Mouse (Mus musculus) heart, embryonic 15.5 days (tissue): ENCODE measurements around the gene Strip2. TPM values are rescaled to one million over a fixed set of nuclear protein-coding genes. Genes with fewer than 3 reads are reported as not detected.

Experiments
- ATAC-seq: fragments of 200-750 bp; cut with Nextera tagmentation; replicated peaks from 2 replicates; pipeline ENCODE4 v1.8.0; 2017; ENCODE audit warnings: low read depth, moderate TSS enrichment; ENCODE audit not compliant: insufficient number of reproducible peaks, insufficient read depth, low FRiP score
- H3K27ac ChIP-seq: fragments of 300-500 bp; sonication (generic); 2 replicates; pipeline ENCODE4 v1.5.1; 2015; ENCODE audit warnings: mild to moderate bottlenecking, inconsistent platforms
- H3K27me3 ChIP-seq: fragments of 300-500 bp; sonication (generic); 2 replicates; pipeline ENCODE4 v1.6.1; 2015; ENCODE audit warnings: inconsistent platforms
- H3K36me3 ChIP-seq: fragments of 300-500 bp; sonication (generic); 2 replicates; pipeline ENCODE4 v1.6.1; 2015; ENCODE audit warnings: mild to moderate bottlenecking, inconsistent platforms
- H3K4me1 ChIP-seq: fragments of 300-500 bp; sonication (generic); replicated peaks from 2 replicates; pipeline ENCODE4 v1.6.1; 2015; ENCODE audit warnings: inconsistent platforms
- H3K4me2 ChIP-seq: fragments of 300-500 bp; sonication (generic); 2 replicates; pipeline ENCODE4 v1.6.1; 2015; ENCODE audit warnings: inconsistent platforms, mild to moderate bottlenecking, moderate library complexity
- H3K4me3 ChIP-seq: fragments of 300-500 bp; sonication (generic); 2 replicates; pipeline ENCODE4 v1.5.1; 2015; ENCODE audit warnings: mild to moderate bottlenecking, inconsistent platforms
- H3K9ac ChIP-seq: fragments of 300-500 bp; sonication (generic); 2 replicates; pipeline ENCODE4 v1.6.1; 2015; ENCODE audit warnings: mild to moderate bottlenecking, inconsistent platforms
- H3K9me3 ChIP-seq: fragments of 300-500 bp; sonication (generic); replicated peaks from 2 replicates; pipeline ENCODE4 v1.6.1; 2016; ENCODE audit warnings: inconsistent platforms
- WGBS: fragments of 180-500 bp; shearing (Covaris S2); methylation state at CpG from one replicate; pipeline ENCODE4 v1.1.7; 2015; ENCODE audit warnings: mixed read lengths; 5-methylcytosine and 5-hydroxymethylcytosine counted together
- polyA plus RNA-seq: library from polyadenylated mRNA; unstranded; fragments of >200 nt; fragmentation: Nextera tagmentation; extraction: Ambion mirVana; gene quantifications from 2 replicates; pipeline ENCODE4 v1.2.1, GENCODE M21; 2015

Gene Strip2
- polyA plus RNA-seq, 1 experiment from 2014 or later, result 63.1 TPM

- Histone ChIP-seq H3K4me2 (no peak overlapping the region), H3K4me1 (peaks cover 6% of the 10 kb centered on the region), H3K36me3 (no peaks in the 10 kb centered on the region), H3K27me3 (no peaks in the 10 kb centered on the region), H3K9me3 (0 out of 2 replicates have a peak, but pooled peaks cover 4% of the 10 kb centered on the region), H3K27ac (0 out of 2 replicates have a peak overlapping the region, but pooled peaks have one; percentile 36), H3K9ac (no peak overlapping the region), H3K4me3 (no peak overlapping the region)
- WGBS, result 48% methylated on average over 7 of the region's 7 CpGs
- ATAC-seq, result no peak
Measured at GRCm38 (mm10) chr6:29967917-29968316, 51.1 kb downstream of the Strip2 start.

DNA sequence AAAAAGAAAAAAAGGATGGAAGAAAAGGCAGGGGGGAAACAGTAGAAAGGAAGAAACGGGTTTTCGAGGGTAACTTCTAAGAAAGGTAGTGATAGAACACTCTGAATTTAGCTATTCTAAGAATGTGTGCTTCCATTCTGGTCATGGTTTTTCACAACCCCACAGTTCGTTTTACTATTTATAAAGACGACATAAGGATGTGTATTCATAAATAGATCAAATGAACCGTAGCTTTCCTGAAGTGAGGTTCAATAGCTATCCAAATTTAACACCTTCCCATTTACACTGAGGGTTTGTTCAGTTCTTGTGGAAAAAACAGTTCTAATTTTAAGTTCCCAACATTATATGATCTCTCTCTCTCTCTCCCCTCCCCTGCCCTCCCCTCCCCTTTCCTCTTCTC, 56.5 kb downstream of the Strip2 start:
- H3K36me3 ChIP-seq, result no peaks in the 10 kb centered on the region
- H3K4me1 ChIP-seq, result peaks cover 4% of the 10 kb centered on the region; the same call in 1 of the 2 replicates
- no peak overlapping the region for H3K27ac ChIP-seq
- H3K4me2 ChIP-seq, result no peak overlapping the region
- no peak overlapping the region for H3K4me3 ChIP-seq
- no peaks in the 10 kb centered on the region for H3K27me3 ChIP-seq
- WGBS, result 55% methylated on average over 5 of the region's 5 CpGs
- H3K9me3 ChIP-seq, result 0 out of 2 replicates have a peak, but pooled peaks cover 4% of the 10 kb centered on the region
- no peak overlapping the region for H3K9ac ChIP-seq
- ATAC-seq, result no peak

- Histone ChIP-seq H3K36me3 (no peaks in the 10 kb centered on the region), H3K9ac (no peak overlapping the region), H3K27ac (no peak overlapping the region), H3K9me3 (no peaks in the 10 kb centered on the region), H3K4me3 (no peak overlapping the region), H3K4me1 (0 out of 2 replicates have a peak, but pooled peaks cover 3% of the 10 kb centered on the region), H3K4me2 (no peak overlapping the region), H3K27me3 (no peaks in the 10 kb centered on the region)
- 64% methylated on average over 8 of the region's 8 CpGs for WGBS
- ATAC-seq, result no peak
Measured at GRCm38 (mm10) chr6:29974836-29975235, 58.0 kb downstream of the Strip2 start.

DNA sequence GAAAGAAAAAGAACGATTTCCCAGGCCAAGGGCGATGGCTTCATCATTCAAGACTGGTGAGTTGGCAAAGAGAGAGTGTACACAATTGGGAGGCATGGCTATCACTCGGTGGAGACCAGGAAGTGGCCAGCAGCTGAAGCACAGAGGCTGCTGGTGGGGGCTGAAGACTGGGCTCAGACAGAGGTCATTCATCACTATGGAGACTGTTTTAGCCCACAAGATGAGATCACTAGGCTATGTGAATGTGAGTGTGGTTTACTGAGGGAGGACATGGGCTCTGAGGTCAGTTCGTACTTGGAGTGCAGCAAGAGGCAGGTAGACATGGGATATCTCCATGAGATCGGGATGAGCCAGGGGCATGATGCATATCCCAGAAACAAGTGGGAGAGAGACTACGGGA, 63.6 kb downstream of the Strip2 start:
- H3K4me3 ChIP-seq, result no peak overlapping the region
- no peak for ATAC-seq

DNA sequence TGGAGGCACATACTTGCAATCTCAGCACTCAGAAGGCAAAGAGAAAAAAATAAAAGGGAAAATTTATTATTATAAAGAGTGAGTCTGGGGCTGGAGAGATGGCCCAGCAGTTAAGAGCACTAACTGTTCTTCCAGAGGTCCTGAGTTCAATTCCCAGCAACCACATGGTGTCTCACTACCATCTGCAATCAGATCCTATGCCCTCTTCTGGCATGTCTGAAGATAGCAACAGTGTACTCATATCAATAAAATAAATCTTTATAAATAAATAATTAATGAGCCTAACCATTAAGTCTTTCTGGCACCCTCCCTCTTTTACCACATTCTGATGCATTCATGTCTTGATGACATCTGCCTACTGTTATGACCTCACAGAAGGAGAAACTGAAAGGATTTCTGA, 65.0 kb downstream of the Strip2 start:
- Histone ChIP-seq H3K9me3 (no peaks in the 10 kb centered on the region), H3K9ac (no peak overlapping the region), H3K4me2 (no peak overlapping the region), H3K4me3 (no peak overlapping the region), H3K27ac (no peak overlapping the region), H3K4me1 (peaks cover 8% of the 10 kb centered on the region), H3K36me3 (no peaks in the 10 kb centered on the region), H3K27me3 (no peaks in the 10 kb centered on the region)
- ATAC-seq, result no peak

More for the DNA sequence above, 63.6 kb downstream of the Strip2 start:
- peaks cover 3% of the 10 kb centered on the region for H3K4me1 ChIP-seq
- no peaks in the 10 kb centered on the region for H3K36me3 ChIP-seq
- no peak overlapping the region for H3K4me2 ChIP-seq
- no peak overlapping the region for H3K9ac ChIP-seq
- no peak overlapping the region for H3K27ac ChIP-seq
- 77% methylated on average over 6 of the region's 6 CpGs for WGBS
- no peaks in the 10 kb centered on the region for H3K27me3 ChIP-seq
- H3K9me3 ChIP-seq, result no peaks in the 10 kb centered on the region

DNA sequence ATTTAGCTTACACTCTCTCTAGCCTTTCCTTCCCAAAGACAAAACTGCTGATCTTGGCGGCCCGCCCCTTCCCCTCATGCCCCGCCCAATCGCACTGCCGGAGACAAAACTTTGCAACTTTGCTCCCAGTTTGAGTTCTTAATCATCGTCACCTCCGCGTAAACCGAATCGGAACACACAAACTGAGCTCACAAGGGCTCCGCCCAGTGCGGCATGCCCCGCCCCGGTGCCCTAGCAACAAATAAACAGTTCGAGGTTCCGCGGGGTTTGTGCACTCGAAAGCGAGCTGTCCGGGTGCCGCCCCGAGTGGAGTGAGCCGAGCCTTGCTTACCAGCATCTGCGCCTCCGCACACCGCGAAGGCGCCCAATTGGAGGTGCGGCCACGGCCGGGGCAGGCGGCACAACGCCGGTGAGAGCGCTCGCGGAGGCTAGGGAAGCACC, 68.3 kb downstream of the Strip2 start:
- Histone ChIP-seq H3K27me3 (no peaks in the 10 kb centered on the region), H3K9ac (peak overlapping the region; percentile 57), H3K36me3 (no peaks in the 10 kb centered on the region), H3K4me1 (peaks cover 8% of the 10 kb centered on the region), H3K4me3 (peak overlapping the region; percentile 70), H3K9me3 (no peaks in the 10 kb centered on the region), H3K4me2 (peak overlapping the region; percentile 96), H3K27ac (peak overlapping the region; percentile 56)
- WGBS, result under 1% methylated on average over 37 of the region's 37 CpGs
- ATAC-seq, result peak; percentile 86

GRCm38 (mm10) chr6:29985504-29985903, 68.7 kb downstream of the Strip2 start:
- H3K4me3 ChIP-seq, result peak overlapping the region; percentile 70
- 0 out of 2 replicates have a peak, but pooled peaks have one; percentile 27 for ATAC-seq
- H3K27ac ChIP-seq, result peak overlapping the region; percentile 56
- peak overlapping the region; percentile 96 for H3K4me2 ChIP-seq
- peak overlapping the region; percentile 57 for H3K9ac ChIP-seq
- H3K4me1 ChIP-seq, result peaks cover 8% of the 10 kb centered on the region
- H3K9me3 ChIP-seq, result no peaks in the 10 kb centered on the region
- under 1% methylated on average over 14 of the region's 14 CpGs for WGBS
- no peaks in the 10 kb centered on the region for H3K27me3 ChIP-seq
- H3K36me3 ChIP-seq, result no peaks in the 10 kb centered on the region

GRCm38 (mm10) chr6:29985986-29986385, 69.2 kb downstream of the Strip2 start:
- Histone ChIP-seq H3K4me3 (peak overlapping the region; percentile 70), H3K27me3 (no peaks in the 10 kb centered on the region), H3K4me1 (peaks cover 8% of the 10 kb centered on the region), H3K27ac (no peak overlapping the region), H3K9ac (no peak overlapping the region; the same call in 1 of the 2 replicates), H3K9me3 (no peaks in the 10 kb centered on the region), H3K36me3 (no peaks in the 10 kb centered on the region), H3K4me2 (peak overlapping the region; percentile 96)
- ATAC-seq, result no peak
- 47% methylated on average over 6 of the region's 6 CpGs for WGBS

DNA sequence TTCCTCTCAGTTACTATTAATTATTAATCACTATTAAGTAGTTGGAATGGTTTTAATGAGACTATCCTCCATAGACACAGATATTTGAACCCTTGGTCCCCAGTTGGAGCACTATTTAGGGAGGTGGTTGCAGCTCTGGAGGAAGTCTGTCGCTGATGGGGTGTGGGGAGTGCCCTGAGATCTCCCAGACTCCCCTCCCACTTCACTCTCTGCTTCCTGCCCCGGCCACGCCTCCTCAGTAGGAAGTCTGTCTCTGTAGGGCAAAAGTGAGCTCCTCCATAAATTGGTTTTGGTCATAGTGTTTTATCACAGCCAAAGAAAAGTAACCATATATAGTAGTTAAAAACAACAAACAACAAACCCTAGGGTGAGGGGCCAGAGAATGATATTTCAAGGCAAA, 70.4 kb downstream of the Strip2 start:
- Histone ChIP-seq H3K4me1 (peaks cover 8% of the 10 kb centered on the region), H3K4me3 (no peak overlapping the region), H3K4me2 (no peak overlapping the region), H3K27ac (no peak overlapping the region), H3K36me3 (no peaks in the 10 kb centered on the region), H3K9ac (no peak overlapping the region), H3K27me3 (no peaks in the 10 kb centered on the region), H3K9me3 (no peaks in the 10 kb centered on the region)
- 65% methylated on average over 3 of the region's 3 CpGs for WGBS
- ATAC-seq, result no peak

DNA sequence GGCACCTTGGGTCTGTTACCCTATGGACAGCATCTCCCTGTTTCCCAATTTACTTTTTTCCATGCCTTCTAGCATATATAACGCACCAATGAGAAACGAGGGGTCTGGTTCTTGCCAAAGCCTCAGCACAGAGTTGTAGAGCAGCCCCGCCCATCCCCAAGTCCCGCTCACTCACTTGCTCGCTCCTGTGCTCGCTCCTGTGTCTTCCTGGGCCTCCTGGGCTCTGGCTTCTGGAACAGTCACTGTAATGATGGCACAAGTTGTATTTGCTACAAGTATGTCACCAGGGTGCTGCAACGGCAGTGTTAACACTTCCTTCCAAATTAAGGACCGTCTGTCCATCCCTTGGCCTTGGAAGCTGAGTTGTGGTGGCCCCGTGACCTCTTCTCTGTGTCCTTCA, 81.3 kb downstream of the Strip2 start:
- Histone ChIP-seq H3K4me1 (no peaks in the 10 kb centered on the region), H3K27me3 (no peaks in the 10 kb centered on the region), H3K27ac (no peak overlapping the region), H3K4me2 (no peak overlapping the region), H3K9ac (no peak overlapping the region), H3K4me3 (no peak overlapping the region), H3K36me3 (no peaks in the 10 kb centered on the region), H3K9me3 (no peaks in the 10 kb centered on the region)
- WGBS, result 75% methylated on average over 9 of the region's 9 CpGs
- ATAC-seq, result no peak

DNA sequence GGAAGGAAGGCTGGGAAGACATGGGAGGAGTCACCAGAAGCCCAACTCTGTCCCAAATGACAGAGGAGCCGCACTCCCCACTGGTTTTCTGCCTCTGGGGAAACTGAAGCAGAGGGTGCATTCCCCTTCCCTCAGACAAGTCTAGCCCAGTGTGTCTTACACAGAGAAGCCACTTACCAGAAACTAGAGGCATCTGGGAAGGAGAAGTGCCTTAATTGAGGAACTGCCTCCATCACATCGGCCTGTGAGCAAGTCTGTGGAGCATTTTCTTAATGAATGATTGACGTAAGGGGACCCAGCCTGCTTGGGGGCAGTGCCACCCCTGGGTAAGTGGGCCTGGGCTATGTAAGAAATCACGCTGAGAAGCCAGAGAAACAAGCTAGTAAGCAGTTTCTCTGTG, 82.0 kb downstream of the Strip2 start:
- no peak overlapping the region for H3K4me2 ChIP-seq
- WGBS, result 59% methylated on average over 4 of the region's 4 CpGs
- no peak overlapping the region for H3K27ac ChIP-seq
- no peaks in the 10 kb centered on the region for H3K36me3 ChIP-seq
- no peaks in the 10 kb centered on the region for H3K4me1 ChIP-seq
- no peaks in the 10 kb centered on the region for H3K9me3 ChIP-seq
- no peak for ATAC-seq
- H3K9ac ChIP-seq, result no peak overlapping the region
- no peak overlapping the region for H3K4me3 ChIP-seq
- H3K27me3 ChIP-seq, result no peaks in the 10 kb centered on the region

GRCm38 (mm10) chr6:30002628-30003027, 85.8 kb downstream of the Strip2 start:
- 72% methylated on average over 9 of the region's 9 CpGs for WGBS
- no peaks in the 10 kb centered on the region for H3K4me1 ChIP-seq
- no peaks in the 10 kb centered on the region for H3K27me3 ChIP-seq
- no peaks in the 10 kb centered on the region for H3K9me3 ChIP-seq
- H3K27ac ChIP-seq, result no peak overlapping the region
- no peak overlapping the region for H3K4me3 ChIP-seq
- no peak for ATAC-seq
- H3K36me3 ChIP-seq, result no peaks in the 10 kb centered on the region
- H3K4me2 ChIP-seq, result no peak overlapping the region
- no peak overlapping the region for H3K9ac ChIP-seq
